Mouse (Mus musculus) intestine, embryonic 14.5 days (tissue): ENCODE measurements at regions not wholly inside any gene's neighbourhood (a gene's known extent, or its start where the extent isn't known, plus 50 kb on each side); places are given as distances from the start of the nearest gene placed in this dataset.

Experiments
- ATAC-seq: fragments of 200-750 bp; cut with Nextera tagmentation; replicated peaks from 2 replicates; pipeline ENCODE4 v1.8.0; 2017; ENCODE audit warnings: low read depth, moderate number of reproducible peaks, moderate TSS enrichment, moderate library complexity; ENCODE audit not compliant: low FRiP score, low TSS enrichment
- DNase-seq: peaks from one replicate; pipeline ENCODE4 v3.0.0-alpha.2; 2018; ENCODE audit warnings: low spot score
- H3K27ac ChIP-seq: fragments of 300-500 bp; sonication (generic); 2 replicates; pipeline ENCODE4 v1.5.1; 2014; ENCODE audit warnings: low read depth, mild to moderate bottlenecking, control low read depth
- H3K27me3 ChIP-seq: fragments of 300-500 bp; sonication (generic); replicated peaks from 2 replicates; pipeline ENCODE4 v1.6.1; 2014; ENCODE audit warnings: low read length, control low read depth; ENCODE audit not compliant: control insufficient read depth, insufficient read depth
- H3K36me3 ChIP-seq: fragments of 300-500 bp; sonication (generic); 2 replicates; pipeline ENCODE4 v1.6.1; 2014; ENCODE audit warnings: low read length, control low read depth; ENCODE audit not compliant: control insufficient read depth, insufficient read depth
- H3K4me1 ChIP-seq: fragments of 300-500 bp; sonication (generic); replicated peaks from 2 replicates; pipeline ENCODE4 v1.6.1; 2014; ENCODE audit warnings: low read length, control low read depth, mixed read lengths; ENCODE audit not compliant: control insufficient read depth, insufficient read depth
- H3K4me2 ChIP-seq: fragments of 300-500 bp; sonication (generic); 2 replicates; pipeline ENCODE4 v1.6.1; 2014; ENCODE audit warnings: low read length
- H3K4me3 ChIP-seq: fragments of 300-500 bp; sonication (generic); 2 replicates; pipeline ENCODE4 v1.5.1; 2014; ENCODE audit warnings: low read depth, low read length, control low read depth, mixed read lengths
- H3K9ac ChIP-seq: fragments of 300-500 bp; sonication (generic); 2 replicates; pipeline ENCODE4 v1.6.1; 2014; ENCODE audit warnings: mild to moderate bottlenecking, low read length
- H3K9me3 ChIP-seq: fragments of 300-500 bp; sonication (generic); 2 replicates; pipeline ENCODE4 v1.6.1; 2016; ENCODE audit warnings: low read length, control low read depth; ENCODE audit not compliant: control insufficient read depth
- WGBS: fragments of 180-500 bp; shearing (Covaris S2); extraction: QIAGEN DNeasy Blood & Tissue Kit; methylation state at CpG from one replicate; pipeline ENCODE4 v1.1.7; 2014; 5-methylcytosine and 5-hydroxymethylcytosine counted together

DNA sequence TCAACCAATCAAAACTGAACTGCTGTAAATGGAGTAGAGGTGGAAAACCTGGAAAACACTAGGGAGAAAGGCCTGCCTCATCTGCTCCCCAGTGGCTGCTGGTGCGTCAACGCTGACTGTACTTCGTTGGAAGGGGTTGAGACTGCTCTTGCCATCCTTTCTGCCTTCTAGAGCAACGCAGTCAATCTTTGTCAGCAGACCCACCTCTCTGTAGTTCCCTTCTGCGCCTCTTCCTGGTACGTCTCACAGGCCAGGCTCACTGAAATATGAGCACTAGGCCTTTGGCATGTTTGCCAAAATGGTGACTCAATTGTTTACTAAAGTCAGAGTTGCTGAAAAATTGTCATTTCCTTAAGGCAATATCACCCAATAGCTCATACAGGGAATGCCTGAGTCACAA, 201.2 kb upstream of the Tle4 start:
- WGBS = 47% methylated on average over 6 of the region's 6 CpGs
- H3K4me2 ChIP-seq = no peak overlapping the region
- no peaks in the 10 kb centered on the region for H3K27me3 ChIP-seq
- H3K9me3 ChIP-seq = no peaks in the 10 kb centered on the region
- no peak overlapping the region for H3K27ac ChIP-seq
- H3K4me3 ChIP-seq = no peak overlapping the region
- no peak overlapping the region for H3K9ac ChIP-seq
- no peak for DNase-seq
- H3K36me3 ChIP-seq = no peaks in the 10 kb centered on the region
- no peak for ATAC-seq
- H3K4me1 ChIP-seq = 0 out of 2 replicates have a peak, but pooled peaks cover 3% of the 10 kb centered on the region

GRCm38 (mm10) chr19:14798417-14798816, 200.6 kb upstream of the Tle4 start:
- H3K27ac ChIP-seq = no peak overlapping the region
- H3K4me1 ChIP-seq = 0 out of 2 replicates have a peak, but pooled peaks cover 3% of the 10 kb centered on the region
- no peak overlapping the region for H3K4me3 ChIP-seq
- DNase-seq = no peak
- H3K4me2 ChIP-seq = no peak overlapping the region
- H3K9ac ChIP-seq = no peak overlapping the region
- H3K36me3 ChIP-seq = no peaks in the 10 kb centered on the region
- H3K27me3 ChIP-seq = no peaks in the 10 kb centered on the region
- no peaks in the 10 kb centered on the region for H3K9me3 ChIP-seq
- 33% methylated on average over 7 of the region's 7 CpGs for WGBS
- no peak for ATAC-seq

- Histone ChIP-seq H3K27ac (no peak overlapping the region), H3K36me3 (no peaks in the 10 kb centered on the region), H3K9me3 (no peaks in the 10 kb centered on the region), H3K4me2 (no peak overlapping the region), H3K9ac (no peak overlapping the region), H3K4me1 (no peaks in the 10 kb centered on the region), H3K27me3 (no peaks in the 10 kb centered on the region), H3K4me3 (no peak overlapping the region)
- no peak for ATAC-seq
- no peak for DNase-seq
- WGBS = 90% methylated on average over 5 of the region's 5 CpGs
These were observed 198.1 kb upstream of the Tle4 start for GRCm38 (mm10) chr19:14795910-14796309.

DNA sequence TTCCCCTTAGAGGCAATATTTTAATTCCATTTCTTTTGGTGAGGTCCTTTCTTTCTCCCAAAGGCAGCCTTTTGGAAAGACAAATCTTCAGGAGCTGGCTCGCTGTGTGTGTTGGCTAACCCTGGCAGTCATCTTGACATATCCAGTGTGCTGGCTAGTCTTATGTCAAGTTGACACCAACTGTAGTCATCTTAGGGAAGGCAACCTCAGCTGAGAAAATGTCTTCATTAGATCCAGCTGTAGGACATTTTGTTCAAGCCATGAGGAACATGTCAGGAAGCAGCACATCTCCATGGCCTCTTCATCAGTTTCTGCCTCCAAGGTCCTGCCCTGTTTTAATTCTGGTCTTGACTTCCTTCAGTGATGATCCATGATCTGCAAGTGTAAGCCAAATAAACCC, 192.1 kb upstream of the Tle4 start:
- Histone ChIP-seq H3K4me2 (no peak overlapping the region), H3K27ac (no peak overlapping the region), H3K9me3 (no peaks in the 10 kb centered on the region), H3K9ac (no peak overlapping the region), H3K4me3 (no peak overlapping the region), H3K4me1 (no peaks in the 10 kb centered on the region), H3K36me3 (no peaks in the 10 kb centered on the region), H3K27me3 (no peaks in the 10 kb centered on the region)
- no peak for ATAC-seq
- WGBS = 83% methylated on average over 1 of the region's 1 CpGs
- no peak for DNase-seq

DNA sequence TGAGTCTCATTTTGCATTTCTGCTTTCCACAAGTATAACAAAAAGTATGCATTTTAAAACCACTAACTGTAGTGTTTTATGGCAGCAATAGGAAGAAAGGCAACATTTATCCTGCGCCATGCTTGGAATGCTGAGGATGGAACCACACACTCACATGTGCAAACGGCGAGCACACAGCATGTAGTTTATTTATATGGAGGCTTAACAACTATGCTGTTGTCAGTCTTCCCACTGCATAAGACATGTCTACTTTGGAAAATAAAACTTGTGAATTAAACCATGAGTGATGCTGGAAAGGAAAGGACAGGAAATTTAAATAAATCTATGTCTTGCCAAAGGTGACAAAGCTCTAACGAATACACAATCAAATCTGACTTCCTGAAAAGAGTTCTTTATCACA, 190.8 kb upstream of the Tle4 start:
- no peak for DNase-seq
- H3K27me3 ChIP-seq = no peaks in the 10 kb centered on the region
- H3K9me3 ChIP-seq = no peaks in the 10 kb centered on the region
- H3K4me2 ChIP-seq = no peak overlapping the region
- no peak for ATAC-seq
- no peak overlapping the region for H3K4me3 ChIP-seq
- no peak overlapping the region for H3K9ac ChIP-seq
- no peaks in the 10 kb centered on the region for H3K36me3 ChIP-seq
- no peaks in the 10 kb centered on the region for H3K4me1 ChIP-seq
- 80% methylated on average over 4 of the region's 4 CpGs for WGBS
- no peak overlapping the region for H3K27ac ChIP-seq

DNA sequence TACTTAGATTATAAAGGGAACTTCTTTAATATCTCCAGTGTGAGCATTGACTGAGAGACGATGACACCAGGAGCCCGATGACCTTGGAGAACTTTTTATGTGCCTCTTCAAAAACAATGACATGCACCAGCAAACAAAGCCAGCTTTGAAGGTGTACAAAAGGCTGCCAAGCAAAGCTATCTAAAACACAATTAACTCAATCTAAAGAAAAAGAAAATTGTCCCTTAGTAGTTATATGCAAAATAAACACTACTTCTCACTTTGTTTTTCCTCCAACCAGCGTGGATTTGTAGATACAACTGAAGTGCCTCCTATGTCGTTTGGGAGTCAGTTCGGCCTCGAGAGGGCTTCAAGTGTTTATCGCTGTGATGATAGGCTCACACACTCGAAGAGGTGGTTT, 189.0 kb upstream of the Tle4 start:
- H3K27ac ChIP-seq = no peak overlapping the region
- no peaks in the 10 kb centered on the region for H3K4me1 ChIP-seq
- H3K9me3 ChIP-seq = no peaks in the 10 kb centered on the region
- H3K4me2 ChIP-seq = no peak overlapping the region
- H3K4me3 ChIP-seq = no peak overlapping the region
- DNase-seq = no peak
- H3K9ac ChIP-seq = no peak overlapping the region
- no peaks in the 10 kb centered on the region for H3K36me3 ChIP-seq
- no peak for ATAC-seq
- 70% methylated on average over 8 of the region's 8 CpGs for WGBS
- no peaks in the 10 kb centered on the region for H3K27me3 ChIP-seq

- DNase-seq (no peak), ATAC-seq (0 out of 2 replicates have a peak, but pooled peaks have one; percentile 36)
- Histone ChIP-seq H3K4me3 (no peak overlapping the region), H3K4me2 (no peak overlapping the region), H3K4me1 (no peaks in the 10 kb centered on the region), H3K9ac (no peak overlapping the region), H3K27ac (no peak overlapping the region), H3K27me3 (no peaks in the 10 kb centered on the region), H3K36me3 (no peaks in the 10 kb centered on the region), H3K9me3 (no peaks in the 10 kb centered on the region)
- 23% methylated on average over 3 of the region's 3 CpGs for whole genome bisulfite sequencing
These were observed 187.8 kb upstream of the Tle4 start for GRCm38 (mm10) chr19:14785661-14786060.

DNA sequence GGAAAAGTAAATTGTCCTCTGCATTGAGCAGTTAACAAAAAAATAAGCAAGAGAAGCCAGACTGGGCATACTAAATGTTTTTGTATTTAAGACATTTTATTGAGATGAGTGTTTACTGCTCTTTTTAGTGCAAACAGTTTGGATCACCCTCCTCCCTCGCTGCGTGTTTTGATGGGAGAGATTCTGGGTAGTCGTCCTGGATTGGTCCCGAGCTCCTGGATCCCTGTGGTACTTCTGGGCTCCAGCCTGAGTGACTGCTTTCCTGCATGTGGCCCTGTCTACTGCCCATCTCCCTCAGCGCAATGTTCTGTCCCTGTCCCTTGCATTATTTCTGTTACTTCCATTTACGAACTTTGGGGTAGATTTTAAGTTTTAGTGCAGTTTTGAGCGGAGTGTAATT, 179.9 kb upstream of the Tle4 start:
- Histone ChIP-seq H3K9me3 (no peaks in the 10 kb centered on the region), H3K4me2 (no peak overlapping the region), H3K27me3 (no peaks in the 10 kb centered on the region), H3K36me3 (no peaks in the 10 kb centered on the region), H3K4me1 (no peaks in the 10 kb centered on the region), H3K4me3 (no peak overlapping the region), H3K27ac (no peak overlapping the region), H3K9ac (no peak overlapping the region)
- ATAC-seq = no peak
- no peak for DNase-seq
- WGBS = 40% methylated on average over 7 of the region's 7 CpGs

GRCm38 (mm10) chr19:14777198-14777597, 179.3 kb upstream of the Tle4 start:
- no peaks in the 10 kb centered on the region for H3K4me1 ChIP-seq
- 0 out of 2 replicates have a peak overlapping the region, but pooled peaks have one; percentile 7 for H3K4me2 ChIP-seq
- ATAC-seq (no peak), DNase-seq (no peak)
- WGBS = 19% methylated on average over 10 of the region's 10 CpGs
- no peaks in the 10 kb centered on the region for H3K27me3 ChIP-seq
- no peak overlapping the region for H3K4me3 ChIP-seq
- no peaks in the 10 kb centered on the region for H3K9me3 ChIP-seq
- H3K27ac ChIP-seq = no peak overlapping the region
- no peak overlapping the region for H3K9ac ChIP-seq
- H3K36me3 ChIP-seq = no peaks in the 10 kb centered on the region
